Mouse (Mus musculus): Measurements from ENCODE around the gene Atp5b. TPM values are rescaled to one million over a fixed set of nuclear protein-coding genes. Genes with fewer than 3 reads are reported as not detected.

Gene Atp5b
- polyA plus RNA-seq, 1 experiment from 2014 or later, result 7,106 TPM

DNA sequence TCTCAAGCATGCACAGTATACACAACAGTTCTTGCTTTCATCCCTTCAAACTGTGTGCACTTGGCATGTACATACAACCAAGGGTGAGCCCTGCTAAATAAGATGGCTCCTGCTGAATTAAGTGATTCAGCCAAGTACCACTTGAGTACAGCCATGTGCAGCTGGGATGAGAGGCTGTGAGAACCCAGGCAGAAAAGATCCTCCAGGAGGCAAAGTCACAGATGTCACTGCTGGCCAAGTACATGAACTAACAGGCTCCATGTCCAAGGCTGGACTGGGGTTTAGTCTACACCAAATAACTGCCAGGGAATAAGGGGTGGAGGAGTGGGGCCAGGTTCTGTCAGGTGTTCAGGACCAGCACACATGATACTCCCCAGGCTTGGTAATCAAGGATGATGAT, 48.7 kb downstream of the Atp5b start:
- no peaks in the 10 kb centered on the region for H3K27me3 ChIP-seq (ENCODE audit: control insufficient read depth, insufficient read depth, low read length)
- H3K4me2 ChIP-seq (ENCODE audit: low read depth, low read length), result no peak overlapping the region
- no peak overlapping the region for H3K27ac ChIP-seq (ENCODE audit: low read length)
- no peak overlapping the region for H3K4me3 ChIP-seq (ENCODE audit: low read length)
- no peaks in the 10 kb centered on the region for H3K4me1 ChIP-seq (ENCODE audit: control insufficient read depth, insufficient read depth, low read length)
- H3K9ac ChIP-seq (ENCODE audit: low read length), result no peak overlapping the region
- H3K36me3 ChIP-seq (ENCODE audit: control insufficient read depth, insufficient read depth), result peaks cover 32% of the 10 kb centered on the region
- ATAC-seq (replicated peaks; ENCODE audit: extremely low read depth, insufficient read depth, low FRiP score), result no peak
- no peaks in the 10 kb centered on the region for H3K9me3 ChIP-seq (replicated peaks; ENCODE audit: control insufficient read depth, low read length)

DNA sequence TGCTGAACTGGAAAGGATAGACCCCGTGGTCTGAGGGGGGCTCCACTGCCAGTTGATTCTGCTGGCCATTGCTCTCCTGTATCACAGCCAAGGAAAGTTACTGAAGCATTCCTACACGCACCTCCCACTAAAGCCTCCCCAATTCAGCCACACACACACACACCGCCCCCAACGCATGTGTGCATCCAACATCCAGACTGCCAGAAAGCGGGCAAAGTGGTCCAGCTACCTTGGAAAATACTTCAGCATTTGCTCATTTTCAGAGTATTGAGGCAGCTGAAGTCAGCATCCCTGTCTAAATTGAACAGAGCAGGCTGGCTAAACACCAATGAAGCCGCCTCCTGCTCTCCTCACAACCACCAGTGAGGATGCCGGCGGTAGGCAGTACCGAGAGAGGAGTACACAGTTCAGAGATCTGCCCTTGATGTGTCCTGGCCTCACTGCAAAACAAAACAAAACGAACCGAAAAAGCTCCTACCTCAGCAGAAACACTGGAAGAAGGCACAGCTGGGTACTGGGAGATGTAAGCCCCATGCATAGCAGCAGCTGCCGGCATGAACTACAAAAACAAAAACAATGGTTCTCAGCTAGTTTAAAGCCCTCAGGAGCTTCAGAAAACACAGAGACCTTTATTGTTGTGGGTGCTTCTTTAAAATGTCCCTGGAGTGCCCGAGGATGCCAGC, 50.7 kb downstream of the Atp5b start:
- Histone ChIP-seq H3K4me3 (ENCODE audit: low read length) (no peak overlapping the region), H3K4me2 (ENCODE audit: low read depth, low read length) (no peak overlapping the region), H3K9ac (ENCODE audit: low read length) (no peak overlapping the region), H3K27me3 (ENCODE audit: control insufficient read depth, insufficient read depth, low read length) (no peaks in the 10 kb centered on the region), H3K4me1 (ENCODE audit: control insufficient read depth, insufficient read depth, low read length) (no peaks in the 10 kb centered on the region), H3K9me3 (replicated peaks; ENCODE audit: control insufficient read depth, low read length) (no peaks in the 10 kb centered on the region), H3K36me3 (ENCODE audit: control insufficient read depth, insufficient read depth) (peaks cover 36% of the 10 kb centered on the region), H3K27ac (ENCODE audit: low read length) (no peak overlapping the region)
- ATAC-seq (replicated peaks; ENCODE audit: extremely low read depth, insufficient read depth, low FRiP score), result no peak
- WGBS, result 64% methylated on average over 13 of the region's 13 CpGs

DNA sequence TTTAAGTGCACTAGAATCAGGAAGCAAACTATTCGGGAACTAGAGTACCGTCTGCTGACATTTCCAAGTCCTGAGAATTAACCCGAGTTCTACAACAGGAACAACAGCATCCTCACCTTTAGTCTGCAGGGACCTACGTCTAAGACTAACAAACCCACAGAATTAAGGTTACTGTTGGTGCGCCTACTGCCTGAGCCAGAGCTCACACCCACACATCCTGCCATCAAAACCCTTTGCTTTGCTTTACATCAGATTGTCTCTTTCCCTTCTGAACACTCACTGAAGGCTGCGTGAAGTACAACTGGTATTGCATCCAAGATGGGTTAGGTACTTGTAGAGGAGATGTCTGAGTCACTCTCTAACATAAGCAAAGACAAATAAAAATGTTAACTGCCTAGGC, 52.3 kb downstream of the Atp5b start:
- no peaks in the 10 kb centered on the region for H3K9me3 ChIP-seq (replicated peaks; ENCODE audit: control insufficient read depth, low read length)
- H3K9ac ChIP-seq (ENCODE audit: low read length), result no peak overlapping the region
- ATAC-seq (replicated peaks; ENCODE audit: extremely low read depth, insufficient read depth, low FRiP score), result no peak
- H3K27ac ChIP-seq (ENCODE audit: low read length), result no peak overlapping the region
- no peak overlapping the region for H3K4me3 ChIP-seq (ENCODE audit: low read length)
- no peak overlapping the region for H3K4me2 ChIP-seq (ENCODE audit: low read depth, low read length)
- 84% methylated on average over 6 of the region's 6 CpGs for WGBS
- H3K27me3 ChIP-seq (ENCODE audit: control insufficient read depth, insufficient read depth, low read length), result no peaks in the 10 kb centered on the region
- H3K36me3 ChIP-seq (ENCODE audit: control insufficient read depth, insufficient read depth), result peaks cover 38% of the 10 kb centered on the region
- no peaks in the 10 kb centered on the region for H3K4me1 ChIP-seq (ENCODE audit: control insufficient read depth, insufficient read depth, low read length)

MicroRNA genes within 50 kb of the gene (microRNA counts, 519-probe panel; counts per million panel counts)
- microRNA mmu-miR-677, result not detected

Small RNA genes within 50 kb of the gene (microRNA-seq; reads per million reads assigned to microRNA genes)
- 15.1 reads per million, percentile 31 among the genes with 10 or more reads in this experiment for gene Mir677

Other genes with a start within 250 kb of the Atp5b start
- not detected in 2 replicates for gene Rdh19, start 233.3 kb upstream of the Atp5b start, polyA plus RNA-seq (2015; fragmentation: Nextera tagmentation; extraction: Ambion mirVana)
- not detected in 2 replicates for gene Rdh16f2, start 216.8 kb upstream of the Atp5b start, polyA plus RNA-seq (2015; fragmentation: Nextera tagmentation; extraction: Ambion mirVana)
- not detected in 2 replicates for gene Rdh7, start 194.5 kb upstream of the Atp5b start, polyA plus RNA-seq (2015; fragmentation: Nextera tagmentation; extraction: Ambion mirVana)
- gene Sdr9c7, start 184.8 kb upstream of the Atp5b start, polyA plus RNA-seq (2015; fragmentation: Nextera tagmentation; extraction: Ambion mirVana), result not detected in 2 replicates
- not detected in 2 replicates for gene Hsd17b6, start 75.7 kb upstream of the Atp5b start, polyA plus RNA-seq (2015; fragmentation: Nextera tagmentation; extraction: Ambion mirVana)
- gene Prim1, start 68.1 kb upstream of the Atp5b start, polyA plus RNA-seq (2015; fragmentation: Nextera tagmentation; extraction: Ambion mirVana), result 45.8 and 50.8 TPM in 2 replicates
- 419 and 441 TPM in 2 replicates for gene Naca, start 47.7 kb upstream of the Atp5b start, polyA plus RNA-seq (2015; fragmentation: Nextera tagmentation; extraction: Ambion mirVana)
- 263 and 278 TPM in 2 replicates for gene Ptges3, start 24.3 kb upstream of the Atp5b start, polyA plus RNA-seq (2015; fragmentation: Nextera tagmentation; extraction: Ambion mirVana)
- 6.6 and 8.5 TPM in 2 replicates for gene Baz2a, start 8.3 kb downstream of the Atp5b start, polyA plus RNA-seq (2015; fragmentation: Nextera tagmentation; extraction: Ambion mirVana)
- 35.8 and 37.7 TPM in 2 replicates for gene Rbms2, start 97.0 kb downstream of the Atp5b start, polyA plus RNA-seq (2015; fragmentation: Nextera tagmentation; extraction: Ambion mirVana)
- 0.88 and 1.0 TPM in 2 replicates for gene Gls2, start 111.2 kb downstream of the Atp5b start, polyA plus RNA-seq (2015; fragmentation: Nextera tagmentation; extraction: Ambion mirVana)
- gene Spryd4, start 128.5 kb downstream of the Atp5b start, polyA plus RNA-seq (2015; fragmentation: Nextera tagmentation; extraction: Ambion mirVana), result 45.1 and 46.1 TPM in 2 replicates
- not detected in 2 replicates for gene Mip, start 142.6 kb downstream of the Atp5b start, polyA plus RNA-seq (2015; fragmentation: Nextera tagmentation; extraction: Ambion mirVana)
- gene Timeless, start 148.8 kb downstream of the Atp5b start, polyA plus RNA-seq (2015; fragmentation: Nextera tagmentation; extraction: Ambion mirVana), result 29.6 and 30.4 TPM in 2 replicates
- gene Apon, start 170.8 kb downstream of the Atp5b start, polyA plus RNA-seq (2015; fragmentation: Nextera tagmentation; extraction: Ambion mirVana), result 0.17 TPM in 1 of 2 replicates, not detected in the other
- 0.15 and 0.26 TPM in 2 replicates for gene Apof, start 185.4 kb downstream of the Atp5b start, polyA plus RNA-seq (2015; fragmentation: Nextera tagmentation; extraction: Ambion mirVana)
- gene Stat2, start 187.3 kb downstream of the Atp5b start, polyA plus RNA-seq (2015; fragmentation: Nextera tagmentation; extraction: Ambion mirVana), result 11.3 and 11.8 TPM in 2 replicates
- 4.3 and 6.0 TPM in 2 replicates for gene Il23a, start 215.5 kb downstream of the Atp5b start, polyA plus RNA-seq (2015; fragmentation: Nextera tagmentation; extraction: Ambion mirVana)
- 26.1 and 28.1 TPM in 2 replicates for gene Pan2, start 220.1 kb downstream of the Atp5b start, polyA plus RNA-seq (2015; fragmentation: Nextera tagmentation; extraction: Ambion mirVana)
- gene Cnpy2, start 239.2 kb downstream of the Atp5b start, polyA plus RNA-seq (2015; fragmentation: Nextera tagmentation; extraction: Ambion mirVana), result 184 and 195 TPM in 2 replicates